Mouse (Mus musculus): ENCODE results near the gene Rpusd4.

Rpusd4 gene

GRCm38 (mm10) chr9:35267146-35267975, at the start of gene Rpusd4, which contains the start of gene Fam118b:
Gene Rpusd4, plus strand, starts transcription at chr9:35267865.
Gene Fam118b, minus strand, starts transcription at chr9:35267805.
- DNase-seq (ENCODE audit: low spot score) = peak; percentile 80

- DNase-seq (ENCODE audit: low spot score) = no peak
These were observed 49.7 kb upstream of the Rpusd4 start for GRCm38 (mm10) chr9:35217963-35218362.

GRCm38 (mm10) chr9:35223466-35223865, 44.2 kb upstream of the Rpusd4 start:
- DNase-seq (ENCODE audit: low spot score) = no peak

GRCm38 (mm10) chr9:35228671-35229070, 39.0 kb upstream of the Rpusd4 start:
- DNase-seq (ENCODE audit: low spot score) = no peak

- no peak for DNase-seq (ENCODE audit: low spot score)
These were observed 31.7 kb upstream of the Rpusd4 start for GRCm38 (mm10) chr9:35235996-35236395.

GRCm38 (mm10) chr9:35238371-35238770, 29.3 kb upstream of the Rpusd4 start:
- no peak for DNase-seq (ENCODE audit: low spot score)

- no peak for DNase-seq (ENCODE audit: low spot score)
These were observed 28.6 kb upstream of the Rpusd4 start for GRCm38 (mm10) chr9:35238915-35239571.

GRCm38 (mm10) chr9:35239734-35240133, 27.9 kb upstream of the Rpusd4 start:
- DNase-seq (ENCODE audit: low spot score) = no peak

- no peak for DNase-seq (ENCODE audit: low spot score)
These were observed 20.3 kb upstream of the Rpusd4 start for GRCm38 (mm10) chr9:35247405-35247804.

GRCm38 (mm10) chr9:35249476-35249875, 18.2 kb upstream of the Rpusd4 start:
- DNase-seq (ENCODE audit: low spot score) = no peak

- DNase-seq (ENCODE audit: low spot score) = no peak
These were observed 10.3 kb upstream of the Rpusd4 start for GRCm38 (mm10) chr9:35257365-35257764.

GRCm38 (mm10) chr9:35262418-35262817, 5.2 kb upstream of the Rpusd4 start:
- DNase-seq (ENCODE audit: low spot score) = no peak

- no peak for DNase-seq (ENCODE audit: low spot score)
These were observed 4.2 kb upstream of the Rpusd4 start for GRCm38 (mm10) chr9:35263431-35263830.

GRCm38 (mm10) chr9:35264509-35264908, 3.2 kb upstream of the Rpusd4 start:
- DNase-seq (ENCODE audit: low spot score) = no peak

- DNase-seq (ENCODE audit: low spot score) = no peak
These were observed 481 bp downstream of the Rpusd4 start for GRCm38 (mm10) chr9:35267976-35268715.

- DNase-seq (ENCODE audit: low spot score) = no peak
These were observed 10.2 kb downstream of the Rpusd4 start for GRCm38 (mm10) chr9:35277855-35278365.

- no peak for DNase-seq (ENCODE audit: low spot score)
These were observed 10.8 kb downstream of the Rpusd4 start for GRCm38 (mm10) chr9:35278451-35278850.

- DNase-seq (ENCODE audit: low spot score) = no peak
These were observed 14.6 kb downstream of the Rpusd4 start for GRCm38 (mm10) chr9:35282006-35282850.

GRCm38 (mm10) chr9:35282851-35283200, 15.2 kb downstream of the Rpusd4 start:
- DNase-seq (ENCODE audit: low spot score) = no peak

- no peak for DNase-seq (ENCODE audit: low spot score)
These were observed 15.9 kb downstream of the Rpusd4 start for GRCm38 (mm10) chr9:35283415-35284069.

- DNase-seq (ENCODE audit: low spot score) = no peak
These were observed 16.7 kb downstream of the Rpusd4 start for GRCm38 (mm10) chr9:35284351-35284750.
